Mouse (Mus musculus) CD4-positive helper T cell, adult 2 months (primary cell): ENCODE data around the gene Ctrl.

Experiments used
- DNase-seq: peaks from one replicate; pipeline ENCODE4 v3.0.0-alpha.2; 2012; ENCODE audit warnings: low read depth, missing footprints, low spot score

Ctrl gene

DNA sequence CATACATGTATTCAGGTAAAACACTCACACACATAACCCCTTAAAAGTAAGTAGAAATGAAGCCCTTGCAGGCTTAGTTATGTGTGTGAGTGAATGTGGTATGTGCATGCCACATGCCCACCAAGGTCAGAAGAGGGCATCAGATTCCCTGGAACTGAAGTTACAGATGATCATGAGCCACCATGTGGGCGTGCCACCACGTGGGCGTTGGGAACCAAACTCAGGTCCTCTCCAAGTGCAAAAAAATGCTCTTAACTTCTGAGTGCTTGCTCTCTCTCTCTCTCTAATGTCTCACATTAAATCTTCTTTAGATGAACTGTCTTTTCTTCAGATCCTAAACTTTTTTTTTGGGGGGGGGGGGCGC, 4.6 kb upstream of the Ctrl start, which contains the start of gene Psmb10:
Gene Psmb10, minus strand, starts transcription at position 139 of the 364 bp plus-strand sequence.
- peak; percentile 60 for DNase-seq

DNA sequence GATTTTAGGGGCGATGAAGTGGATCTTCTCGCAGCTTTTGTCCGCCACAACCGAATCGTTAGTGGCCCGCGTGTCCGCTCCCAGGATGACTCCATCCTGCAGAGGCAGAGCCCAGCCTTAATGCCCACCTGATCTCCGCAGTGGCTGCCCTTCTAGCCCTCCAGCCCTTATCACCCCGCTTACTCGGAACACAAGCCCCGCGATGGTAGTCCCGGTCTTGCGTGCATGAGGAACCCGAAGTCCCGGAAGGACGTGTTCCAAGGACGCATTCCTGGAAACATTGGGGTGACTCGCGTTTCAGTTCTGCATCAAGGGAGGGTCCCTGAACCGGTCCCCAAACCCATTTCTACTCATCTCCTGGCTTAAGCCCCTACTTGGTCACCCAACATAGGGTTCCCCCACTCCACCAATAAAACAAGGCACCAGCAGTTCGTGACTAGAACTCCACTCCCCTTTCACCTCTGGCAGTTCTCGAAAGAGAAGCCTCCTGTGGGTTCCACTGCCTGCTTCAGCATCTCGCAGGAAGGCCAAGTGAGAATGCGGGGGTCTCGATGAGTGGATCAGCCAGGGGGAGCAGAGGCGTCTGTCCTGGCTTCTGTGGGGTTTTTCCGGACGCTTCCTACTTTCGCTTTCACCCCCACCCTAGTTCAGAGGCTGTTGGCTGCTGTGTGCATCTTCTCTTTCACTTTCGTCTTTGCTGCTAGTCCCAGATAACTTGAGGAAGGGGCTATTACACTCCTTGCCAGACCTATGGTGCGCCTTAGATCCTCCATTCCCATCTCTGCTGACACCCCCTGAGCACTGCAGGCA, 4.0 kb upstream of the Ctrl start:
- DNase-seq = peak; percentile 80

DNA sequence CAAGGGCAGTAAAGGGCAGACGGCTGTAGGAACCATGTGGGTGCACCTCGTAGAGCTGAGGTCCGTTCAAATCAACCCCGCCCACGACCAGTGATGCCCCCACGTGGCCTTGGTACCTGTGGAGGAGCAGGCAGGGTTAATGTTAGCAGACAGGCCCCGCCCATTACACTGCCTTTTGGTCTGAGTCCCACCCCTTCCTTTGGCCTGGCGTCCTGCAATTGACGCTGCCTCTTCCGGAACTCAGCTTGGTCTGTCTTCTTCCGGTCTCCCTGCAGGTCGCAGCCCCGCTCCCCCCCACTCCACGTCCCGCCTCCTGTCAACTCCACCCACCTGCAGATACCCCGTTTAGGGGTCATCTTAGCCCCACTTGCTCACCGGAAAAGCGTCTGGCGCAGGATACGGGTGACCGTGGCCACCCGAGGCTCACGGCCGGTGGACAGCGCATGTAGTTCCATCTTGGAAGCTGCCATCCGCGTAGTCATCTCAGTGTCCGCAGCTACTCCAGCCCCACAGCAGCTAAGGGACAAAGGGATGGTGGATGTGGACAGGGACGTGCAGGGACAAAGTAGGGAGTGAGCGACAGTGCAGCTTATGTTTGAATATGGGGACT, 3.3 kb upstream of the Ctrl start:
- peak; percentile 81 for DNase-seq

DNA sequence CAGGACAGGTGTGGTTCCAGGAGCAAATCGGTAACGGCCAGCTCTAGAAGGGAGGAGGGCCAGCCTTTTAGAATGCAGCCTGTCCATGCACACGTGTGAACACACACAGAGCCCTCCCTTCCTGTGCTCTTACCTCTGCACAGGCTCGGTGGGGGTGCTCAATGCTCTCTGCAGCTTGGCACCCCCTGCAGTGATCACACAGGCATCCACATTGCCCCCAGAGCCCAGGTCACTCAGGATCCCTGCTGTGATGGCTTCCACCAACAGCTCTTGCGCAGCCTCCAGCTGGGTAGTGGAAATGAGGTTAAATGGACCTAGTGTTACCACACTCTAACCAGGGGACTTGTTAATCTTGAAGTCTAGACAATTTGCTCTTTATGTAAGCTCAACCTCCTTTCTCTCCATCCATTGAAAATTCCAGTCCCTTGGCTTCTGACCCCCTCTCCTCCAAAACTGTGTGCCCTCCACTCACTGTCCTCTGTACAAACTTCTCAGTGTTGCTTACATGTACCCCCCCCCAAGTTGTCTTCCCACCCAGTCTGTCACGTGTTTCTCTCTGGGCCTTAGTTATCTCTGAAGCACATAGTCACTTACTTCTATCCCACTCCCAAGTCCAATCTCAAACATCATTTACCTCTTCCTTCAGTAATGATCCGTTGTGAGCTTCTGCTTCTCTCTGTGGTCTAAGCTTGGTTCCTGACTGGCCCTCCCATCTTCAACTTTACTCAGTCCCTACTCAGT, 2.4 kb upstream of the Ctrl start:
- no peak for DNase-seq

DNA sequence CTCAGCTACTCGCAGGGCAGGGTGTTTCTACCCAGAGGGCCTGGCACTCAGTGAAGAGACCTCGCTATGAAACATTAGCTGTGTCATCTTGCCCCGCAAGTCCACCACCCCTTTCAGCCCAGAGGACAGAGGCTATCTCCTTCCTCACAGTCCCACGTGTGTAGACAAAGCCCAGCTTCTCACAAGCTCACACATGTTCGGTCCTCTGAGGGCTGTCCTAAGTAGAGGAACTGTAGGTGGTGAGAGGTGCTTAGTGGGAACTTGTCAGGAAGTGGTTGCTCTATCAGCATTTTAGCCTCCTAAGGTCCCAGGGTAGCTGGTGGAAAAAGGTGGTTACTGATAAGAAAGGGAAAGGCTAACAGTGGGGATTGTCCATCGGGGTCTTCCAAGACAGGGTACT, 1.4 kb upstream of the Ctrl start:
- DNase-seq = no peak

DNA sequence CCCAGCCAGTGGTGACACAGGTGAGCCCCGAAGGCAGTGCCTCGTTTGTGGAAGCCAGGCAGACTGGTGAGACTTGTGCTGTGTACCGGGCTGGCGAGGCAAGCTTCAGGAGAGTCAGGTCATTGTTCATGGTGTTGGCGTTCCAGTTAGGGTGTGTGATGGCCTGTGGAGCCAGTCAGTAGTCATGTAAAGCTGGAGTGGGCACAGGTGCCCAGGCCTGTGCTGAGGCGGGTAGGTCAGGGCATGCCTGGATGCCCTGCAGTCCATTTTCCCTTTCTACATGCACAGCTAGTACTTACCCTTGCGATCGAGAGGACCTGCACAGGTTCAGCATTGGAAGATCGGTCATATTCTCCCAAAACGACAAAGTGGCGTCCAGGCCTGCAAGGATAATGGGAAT, 1.1 kb downstream of the Ctrl start:
- no peak for DNase-seq

DNA sequence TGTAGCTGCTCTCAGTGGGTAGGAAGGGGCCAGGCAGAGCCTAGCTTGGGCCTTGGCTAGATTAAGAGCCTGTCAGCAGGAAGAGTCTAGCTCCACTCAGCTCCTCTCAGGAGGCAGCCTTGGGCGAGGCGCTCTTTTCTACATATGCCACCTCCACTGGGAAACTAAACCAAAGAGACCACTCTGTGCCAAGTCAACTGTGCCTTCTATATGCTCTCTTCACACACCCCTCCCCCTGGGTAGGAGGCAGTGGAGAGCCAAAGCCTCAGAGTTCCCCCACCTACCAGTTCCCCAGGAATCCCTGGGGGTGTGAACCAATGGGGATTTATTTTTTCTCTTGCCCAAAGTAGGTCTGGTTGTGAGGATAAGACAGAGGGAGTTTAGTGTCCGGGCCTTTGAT, 2.4 kb downstream of the Ctrl start:
- DNase-seq = no peak

DNA sequence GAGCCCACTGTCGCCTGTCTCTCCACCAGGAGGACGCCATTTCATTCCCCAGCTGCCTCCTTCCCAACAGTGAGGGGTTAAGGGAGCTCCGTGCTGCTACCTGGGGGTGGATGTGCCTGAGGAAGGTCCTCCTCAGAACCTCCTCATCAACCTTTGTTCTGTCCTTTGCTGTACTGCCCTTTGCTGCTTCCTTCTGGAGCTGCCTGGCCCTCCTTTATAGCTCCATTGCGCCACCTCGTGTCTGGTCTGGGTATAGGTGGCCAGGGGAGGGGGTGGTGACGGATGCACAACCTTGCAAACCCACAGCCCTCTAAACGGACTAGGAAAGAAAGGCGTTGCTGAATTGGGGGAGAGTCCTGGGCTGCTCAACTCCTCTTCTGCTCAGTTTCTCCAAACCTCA, 3.1 kb downstream of the Ctrl start:
- peak; percentile 80 for DNase-seq

DNA sequence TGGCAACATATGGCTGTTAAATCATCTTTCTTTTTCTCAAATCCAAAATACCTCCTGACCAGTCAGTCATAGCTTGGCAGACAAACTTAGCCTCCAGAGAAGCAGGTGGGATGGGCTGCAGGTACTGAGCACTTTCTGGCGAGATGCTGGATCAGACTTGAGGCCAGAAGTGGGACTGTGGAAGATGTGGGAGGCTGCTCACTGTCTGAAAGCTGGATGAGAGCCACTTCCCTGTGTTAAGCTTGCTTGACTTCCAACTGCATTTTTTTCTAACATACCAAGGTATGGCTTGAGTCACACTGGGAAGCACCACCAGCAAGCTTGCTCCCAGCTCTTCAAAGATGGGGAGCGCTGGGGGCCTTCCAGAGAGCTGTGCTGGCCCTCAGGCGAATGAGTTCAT, 8.5 kb downstream of the Ctrl start:
- no peak for DNase-seq

DNA sequence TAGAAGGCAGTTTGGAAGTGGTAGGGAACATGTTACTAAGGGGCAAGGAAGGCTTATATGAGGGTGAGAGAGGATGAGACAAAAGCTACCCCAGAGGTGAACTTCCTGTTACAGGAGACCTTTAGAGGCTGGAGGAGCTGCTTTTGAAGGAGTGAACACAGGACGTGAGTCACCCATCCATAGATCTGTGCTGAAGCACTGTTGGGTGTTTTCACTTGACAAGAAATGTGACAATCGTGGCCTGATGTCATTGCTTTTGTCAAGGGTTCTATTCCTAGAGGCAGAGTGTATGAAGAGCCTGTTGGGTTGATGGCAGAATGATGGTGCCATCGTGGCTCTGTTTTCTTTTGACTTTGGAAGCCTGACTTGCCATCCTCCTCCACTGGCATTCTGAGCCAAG, 14.3 kb downstream of the Ctrl start:
- peak; percentile 43 for DNase-seq

DNA sequence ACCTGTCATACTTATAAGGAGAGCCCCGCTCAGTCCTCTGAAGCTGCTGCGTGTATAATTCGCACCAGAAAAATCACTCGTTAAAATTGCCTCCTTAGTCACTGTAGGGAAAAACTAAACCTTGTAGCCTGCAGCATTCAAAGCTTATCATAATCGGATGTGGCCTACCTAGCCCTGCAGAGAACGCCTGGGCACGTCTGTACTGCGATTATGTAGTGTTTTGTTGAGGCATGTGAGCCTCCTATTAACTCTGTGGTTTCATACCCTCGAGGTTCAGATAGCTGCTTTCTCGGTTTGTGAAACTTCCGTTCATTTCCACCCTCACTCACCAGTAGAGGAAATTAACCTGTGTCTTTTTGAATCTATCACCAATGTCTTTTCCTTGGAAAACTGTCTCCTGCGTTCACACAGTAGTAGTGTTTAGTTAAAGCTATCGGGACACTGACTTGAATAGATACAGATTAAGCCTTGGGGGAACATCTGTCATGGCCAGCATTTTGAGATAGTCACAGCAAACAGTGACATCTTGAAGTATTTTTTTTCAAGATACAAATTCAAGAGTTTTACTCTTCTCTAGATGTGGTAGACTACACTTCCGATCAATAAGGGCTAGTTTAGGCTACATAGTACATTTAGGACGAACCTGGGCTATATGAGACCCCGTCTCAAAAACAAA, 32.6 kb downstream of the Ctrl start:
- DNase-seq = peak; percentile 76

DNA sequence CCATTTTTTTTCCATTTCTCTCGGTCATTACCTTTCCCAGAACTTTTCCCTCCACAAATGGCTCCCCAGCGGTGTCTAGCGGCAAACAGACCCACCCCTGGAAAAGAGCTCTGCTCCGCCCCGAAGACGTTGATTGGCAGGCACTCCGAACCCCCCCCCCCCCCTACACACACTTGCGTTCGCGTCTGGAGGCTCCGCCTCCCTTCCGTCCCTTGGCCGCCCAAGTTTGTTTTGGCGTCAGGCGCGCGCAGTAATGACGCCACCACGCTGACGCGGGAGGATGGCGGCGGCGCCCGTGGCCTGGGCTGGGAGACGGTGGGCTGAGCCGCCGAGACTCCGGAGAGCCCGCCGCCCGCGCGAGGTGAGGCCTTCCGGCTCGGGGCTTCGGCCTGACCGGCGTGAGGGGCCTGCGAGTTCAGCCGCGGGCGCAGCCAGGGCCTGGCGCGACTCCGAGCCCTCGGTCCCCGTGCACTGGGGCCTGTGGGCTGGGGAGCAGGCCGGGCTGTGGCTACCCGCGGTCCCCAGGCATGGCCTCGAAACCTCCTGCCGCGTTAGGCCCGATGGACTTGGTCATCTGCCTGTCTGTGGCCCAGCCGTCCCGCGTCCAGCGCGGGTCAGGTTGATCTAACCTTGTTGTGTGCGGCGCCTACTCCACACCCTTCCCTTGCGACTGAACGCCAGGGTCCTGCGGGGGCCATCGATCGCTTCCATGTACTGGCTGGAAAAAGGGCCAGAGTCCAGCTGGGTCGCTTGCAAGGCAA, 33.3 kb downstream of the Ctrl start, which contains the start of gene Pskh1:
Gene Pskh1, plus strand, starts transcription at position 262 of the 761 bp plus-strand sequence.
- DNase-seq = peak; percentile 97

DNA sequence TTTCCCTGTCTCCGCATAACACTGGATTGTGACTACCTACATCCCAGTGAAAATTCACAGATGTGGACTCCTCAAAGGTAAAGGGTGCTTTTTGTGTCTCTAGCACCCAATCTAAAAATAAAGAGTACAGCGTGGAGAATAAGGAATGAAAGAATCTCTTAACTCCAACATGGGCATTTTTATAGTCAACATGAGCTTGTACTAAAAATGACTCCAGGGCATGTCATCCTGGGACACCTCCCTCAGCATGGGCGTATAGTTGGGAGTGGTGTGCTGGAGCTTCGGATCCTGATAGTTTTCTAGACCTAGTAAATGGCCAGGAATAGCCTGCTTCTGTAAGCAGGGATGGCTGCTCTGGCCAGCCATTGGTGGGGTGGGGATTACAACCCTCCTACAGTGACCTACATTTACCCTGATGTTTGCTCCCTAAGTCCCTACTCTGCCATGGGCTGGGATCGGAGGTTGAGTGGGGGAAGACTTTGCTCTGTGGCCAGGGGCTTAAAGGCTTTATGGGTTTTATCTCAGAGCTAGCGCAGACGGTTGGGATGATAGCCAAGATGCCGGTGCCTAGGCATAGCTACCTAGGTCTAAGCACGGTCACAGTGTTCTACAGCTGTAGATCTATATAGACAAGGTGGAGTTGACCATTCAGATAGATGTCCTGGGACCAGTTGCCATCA, 35.7 kb downstream of the Ctrl start:
- no peak for DNase-seq

DNA sequence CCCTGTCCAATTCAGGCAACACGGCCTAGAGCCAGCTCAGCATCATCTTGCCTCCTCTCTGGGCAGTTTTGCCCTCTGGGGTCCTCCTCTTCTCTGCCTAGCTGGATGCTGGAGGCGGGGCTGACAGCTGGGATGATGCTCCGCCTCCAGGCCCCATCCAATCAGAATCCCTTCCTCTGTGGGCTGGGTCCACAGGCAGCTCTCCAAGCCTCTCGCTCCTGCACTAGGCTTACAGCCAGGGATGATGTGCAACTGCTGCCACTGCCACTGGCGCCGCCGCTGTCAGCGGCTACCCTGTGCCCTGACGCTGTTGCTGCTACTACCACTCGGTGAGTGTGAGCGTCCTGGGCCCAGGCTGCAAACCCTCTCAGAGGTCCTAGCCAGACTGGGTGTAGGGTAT, 40.3 kb downstream of the Ctrl start, which contains the start of gene Nrn1l:
Gene Nrn1l, plus strand, starts transcription at position 229 of the 400 bp plus-strand sequence.
- peak; percentile 14 for DNase-seq

DNA sequence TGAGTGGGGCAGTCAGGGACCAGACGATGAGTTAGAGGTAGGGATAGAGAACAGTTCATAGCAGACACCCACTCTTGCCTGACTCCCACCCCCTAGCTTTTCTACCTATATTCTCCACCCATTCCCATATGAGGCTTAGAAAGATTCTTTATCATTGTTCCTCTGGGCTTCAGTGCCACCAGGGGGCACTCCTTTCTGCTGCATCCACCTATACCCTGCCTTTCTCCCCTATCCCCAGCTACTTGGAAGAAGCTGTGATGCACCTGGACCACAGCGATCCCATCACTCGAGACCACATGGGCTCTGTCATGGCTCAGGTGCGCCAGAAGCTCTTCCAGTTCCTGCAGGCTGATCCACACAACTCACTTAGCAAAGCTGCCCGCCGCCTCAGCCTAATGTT, 41.2 kb downstream of the Ctrl start:
- DNase-seq = peak; percentile 35

DNA sequence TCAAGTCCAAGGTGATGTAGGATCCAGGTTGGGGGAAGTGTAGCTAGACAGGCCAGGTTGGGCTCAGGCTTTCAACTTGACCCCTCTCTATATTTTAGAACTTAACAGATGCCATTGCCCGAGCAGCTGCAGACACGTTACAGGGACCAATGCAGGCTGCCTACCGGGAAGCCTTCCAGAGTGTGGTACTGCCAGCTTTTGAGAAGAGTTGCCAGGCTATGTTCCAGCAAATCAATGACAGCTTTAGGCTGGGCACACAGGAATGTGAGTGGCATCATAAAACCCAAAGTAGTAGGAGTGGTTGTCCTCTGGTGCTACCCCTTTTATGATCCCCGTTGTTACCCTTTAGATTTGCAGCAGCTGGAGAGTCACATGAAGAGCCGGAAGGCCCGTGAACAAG, 42.8 kb downstream of the Ctrl start:
- no peak for DNase-seq

DNA sequence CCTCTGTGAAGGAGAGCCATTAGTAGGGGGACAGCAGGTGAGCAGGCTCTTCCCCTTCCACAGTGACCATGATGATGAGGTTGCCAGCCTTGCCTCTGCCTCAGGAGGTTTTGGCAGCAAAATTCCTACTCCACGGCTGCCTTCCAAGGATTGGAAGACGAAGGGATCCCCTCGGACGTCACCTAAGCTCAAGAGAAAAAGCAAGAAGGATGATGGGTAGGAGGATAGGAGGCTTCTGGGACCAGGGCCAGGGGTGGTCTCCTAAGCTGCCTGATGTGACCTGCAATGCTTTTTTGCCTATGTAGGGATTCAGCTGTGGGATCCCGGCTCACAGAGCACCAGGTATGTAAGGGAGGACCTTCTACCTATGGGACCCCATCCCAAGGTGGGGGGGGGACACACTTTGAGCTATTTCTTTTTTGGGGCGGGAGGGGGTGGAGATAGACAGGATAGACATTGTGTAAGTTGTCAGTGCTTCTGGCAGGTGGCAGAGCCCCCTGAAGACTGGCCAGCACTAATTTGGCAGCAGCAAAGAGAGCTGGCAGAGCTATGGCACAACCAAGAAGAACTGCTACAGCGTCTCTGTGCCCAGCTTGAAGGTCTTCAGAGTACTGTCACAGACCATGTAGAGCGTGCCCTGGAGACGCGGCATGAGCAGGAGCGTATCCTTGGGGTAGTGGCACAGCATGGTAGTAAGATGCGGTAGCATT, 43.8 kb downstream of the Ctrl start:
- DNase-seq = no peak
